Mouse (Mus musculus) midbrain, embryonic 11.5 days (tissue): ENCODE results near the gene AI464131. TPM values are rescaled to one million over a fixed set of nuclear protein-coding genes. Genes with fewer than 3 reads are reported as not detected.

Source experiments
- polyA plus RNA-seq: library from polyadenylated mRNA; unstranded; fragments of >200 nt; fragmentation: Nextera tagmentation; extraction: Ambion mirVana; gene quantifications from 2 replicates; pipeline ENCODE4 v1.2.1, GENCODE M21; 2014

The AI464131 gene
- polyA plus RNA-seq, 1 experiment from 2014 or later: 6.9 TPM

Other genes with a start within 250 kb of the AI464131 start
- gene Ubap2, start 227.9 kb downstream of the AI464131 start, polyA plus RNA-seq: 60.5 and 67.0 TPM in 2 replicates
- gene Dcaf12, start 188.2 kb downstream of the AI464131 start, polyA plus RNA-seq: 49.2 and 51.4 TPM in 2 replicates
- 98.0 and 99.5 TPM in 2 replicates for gene Ubap1, start 154.1 kb downstream of the AI464131 start, polyA plus RNA-seq
- gene Kif24, start 38.2 kb downstream of the AI464131 start, polyA plus RNA-seq: 9.6 and 9.9 TPM in 2 replicates
- 70.2 and 70.3 TPM in 2 replicates for gene Nudt2, start 37.9 kb downstream of the AI464131 start, polyA plus RNA-seq
- gene 1110017D15Rik, start 14.3 kb upstream of the AI464131 start, polyA plus RNA-seq: 3.6 and 4.6 TPM in 2 replicates
- gene Fam219a, start 66.5 kb upstream of the AI464131 start, polyA plus RNA-seq: 8.5 and 8.8 TPM in 2 replicates
- 1.7 and 1.9 TPM in 2 replicates for gene Dnaic1, start 66.7 kb upstream of the AI464131 start, polyA plus RNA-seq
- 30.4 and 32.9 TPM in 2 replicates for gene Enho, start 137.2 kb upstream of the AI464131 start, polyA plus RNA-seq
- 25.7 and 33.8 TPM in 2 replicates for gene Cntfr, start 194.0 kb upstream of the AI464131 start, polyA plus RNA-seq
- 55.2 and 57.9 TPM in 2 replicates for gene Il11ra1, start 196.9 kb upstream of the AI464131 start, polyA plus RNA-seq
- 69.3 and 85.9 TPM in 2 replicates for gene Rpp25l, start 210.5 kb upstream of the AI464131 start, polyA plus RNA-seq
- gene Dctn3, start 220.1 kb upstream of the AI464131 start, polyA plus RNA-seq: 154 and 155 TPM in 2 replicates
- 0.72 and 1.8 TPM in 2 replicates for gene Arid3c, start 228.1 kb upstream of the AI464131 start, polyA plus RNA-seq